Mouse (Mus musculus): ENCODE results near the gene Cdh18. TPM values are rescaled to one million over a fixed set of nuclear protein-coding genes. Genes with fewer than 3 reads are reported as not detected.
"Not testable (repeated sequence)": the region's sequence is repeated elsewhere in the genome, so short reads cannot be mapped to it uniquely, and the experiment has no call there.

The Cdh18 gene
- total RNA-seq (2014; fragmentation: Nextera tagmentation) = not detected in 2 replicates
- total RNA-seq (2017) = not detected in 2 replicates

DNA sequence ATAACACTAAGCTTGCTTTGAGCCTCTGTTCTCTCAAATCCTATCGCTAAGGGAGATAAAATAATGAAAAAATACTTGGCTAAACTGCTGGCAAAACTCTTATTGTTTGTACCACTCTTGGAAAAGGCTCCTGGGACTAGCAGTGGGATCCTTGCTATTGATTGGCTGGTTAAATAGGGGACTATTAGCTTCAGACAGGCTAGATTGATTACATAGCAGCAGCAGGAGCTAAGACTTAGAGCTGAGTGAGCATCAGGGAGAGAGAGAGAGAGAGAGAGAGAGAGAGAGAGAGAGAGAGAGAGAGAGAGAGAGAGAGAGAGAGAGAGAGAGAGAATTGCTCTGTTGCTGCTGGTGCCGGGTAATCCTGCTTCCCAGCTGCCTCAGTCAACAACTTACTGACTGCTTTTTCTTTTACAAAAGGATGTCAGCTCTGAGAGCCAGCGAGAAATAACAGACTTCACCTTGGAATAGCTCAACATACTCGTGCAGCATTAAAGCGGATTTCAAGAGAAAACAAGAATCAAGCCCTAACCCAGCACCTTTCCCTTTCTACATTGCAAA is at the start of gene Cdh18:
Gene Cdh18 (plus strand): TSS at position 312 of the 561 bp plus-strand sequence.
- no peak for ATAC-seq (replicated peaks; ENCODE audit: low FRiP score, low TSS enrichment, poor library complexity, severe bottlenecking)

GRCm38 (mm10) chr15:22511271-22511670 is 37.6 kb upstream of the Cdh18 start:
- no peak for ATAC-seq (replicated peaks; ENCODE audit: low FRiP score, low TSS enrichment, poor library complexity, severe bottlenecking)

DNA sequence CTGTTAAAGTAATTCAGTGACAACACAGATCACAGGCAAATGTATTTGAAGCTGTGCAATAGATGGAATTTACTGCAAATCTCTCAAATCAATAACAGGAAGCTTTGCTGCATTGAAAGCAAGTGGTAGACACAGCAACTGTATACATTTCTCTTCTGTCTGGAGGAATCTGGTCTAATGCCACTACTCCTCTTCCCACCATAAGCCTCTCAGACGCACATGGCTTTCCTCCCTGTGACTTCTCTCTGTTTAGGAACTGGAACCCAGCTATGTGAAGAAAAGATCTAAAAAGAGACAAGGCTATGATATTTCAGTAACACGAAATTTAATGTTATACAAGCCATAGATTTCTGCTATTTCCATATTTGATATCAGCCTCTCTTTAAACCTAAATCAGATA is 13.0 kb upstream of the Cdh18 start:
- no peak for ATAC-seq (replicated peaks; ENCODE audit: low FRiP score, low TSS enrichment, poor library complexity, severe bottlenecking)

DNA sequence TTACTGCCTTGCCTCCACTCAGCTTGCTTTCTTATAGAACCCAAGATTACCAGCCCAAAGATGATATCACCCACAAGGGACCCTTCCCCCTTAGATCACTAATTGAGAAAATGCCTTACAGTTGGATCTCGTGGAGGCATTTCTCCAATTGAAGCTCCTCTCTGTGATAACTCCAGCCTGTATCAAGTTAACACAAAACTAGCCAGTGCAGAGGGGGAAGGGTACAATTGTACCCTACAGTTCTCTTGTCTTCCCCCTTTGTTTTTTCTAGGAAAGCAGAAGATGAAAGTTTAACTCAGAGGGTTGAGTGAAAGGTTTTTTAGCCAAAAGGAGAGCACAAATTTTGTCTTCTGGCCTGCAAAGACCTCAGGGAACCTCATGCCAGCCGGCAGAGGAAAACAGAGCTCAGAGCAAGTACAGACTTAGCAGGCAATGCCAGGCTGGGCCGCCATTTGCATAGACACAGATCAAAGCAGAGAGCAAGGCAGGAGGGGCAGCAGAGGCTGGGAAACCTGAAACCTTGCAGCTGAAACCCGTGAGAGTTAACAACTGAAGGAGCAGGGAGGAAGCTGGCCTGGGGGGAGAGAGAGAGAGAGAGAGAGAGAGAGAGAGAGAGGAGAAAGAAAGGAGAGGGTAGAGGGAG is 29.3 kb downstream of the Cdh18 start:
- ATAC-seq (replicated peaks; ENCODE audit: low FRiP score, low TSS enrichment, poor library complexity, severe bottlenecking) = no peak

DNA sequence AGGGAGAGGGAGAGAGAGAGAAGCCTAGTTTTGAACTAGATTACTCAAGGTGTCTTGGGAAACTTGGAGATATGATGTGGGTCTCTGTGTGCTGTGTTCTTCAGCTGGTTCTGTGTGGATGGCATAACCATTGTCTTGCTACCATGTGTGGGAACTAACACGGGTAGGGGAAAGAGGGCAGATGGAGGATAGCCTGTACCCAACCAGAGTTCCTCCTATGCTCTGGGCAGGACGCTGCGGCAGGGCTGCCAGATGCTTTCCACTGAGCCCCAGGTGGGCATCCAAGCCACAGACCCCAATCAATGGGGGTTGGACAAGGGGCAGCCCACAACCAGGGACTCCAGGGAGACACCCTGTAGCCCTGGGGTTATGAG is 29.8 kb downstream of the Cdh18 start:
- no peak for ATAC-seq (replicated peaks; ENCODE audit: low FRiP score, low TSS enrichment, poor library complexity, severe bottlenecking)

DNA sequence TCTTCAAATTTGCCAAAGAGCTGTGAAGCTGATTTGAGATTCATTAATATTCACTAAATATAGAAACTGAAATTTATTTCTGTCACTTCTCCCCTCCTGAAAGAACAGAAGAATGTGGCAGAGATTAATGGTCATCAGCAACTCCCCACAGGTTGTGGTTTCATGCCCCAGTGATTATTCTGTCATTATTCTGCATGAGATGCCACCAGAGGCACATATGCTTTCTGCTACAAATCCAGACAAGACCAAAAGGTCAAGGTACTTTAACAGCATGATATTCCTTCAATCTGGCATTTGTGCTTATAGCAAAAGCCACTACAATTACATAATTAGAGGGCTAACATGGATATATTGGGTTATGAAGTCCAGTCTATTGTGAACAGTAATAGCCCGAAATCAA is 35.8 kb downstream of the Cdh18 start:
- no peak for ATAC-seq (replicated peaks; ENCODE audit: low FRiP score, low TSS enrichment, poor library complexity, severe bottlenecking)

GRCm38 (mm10) chr15:22716376-22716775 is 167.6 kb downstream of the Cdh18 start:
- ATAC-seq (replicated peaks; ENCODE audit: low FRiP score, low TSS enrichment, poor library complexity, severe bottlenecking) = no peak

DNA sequence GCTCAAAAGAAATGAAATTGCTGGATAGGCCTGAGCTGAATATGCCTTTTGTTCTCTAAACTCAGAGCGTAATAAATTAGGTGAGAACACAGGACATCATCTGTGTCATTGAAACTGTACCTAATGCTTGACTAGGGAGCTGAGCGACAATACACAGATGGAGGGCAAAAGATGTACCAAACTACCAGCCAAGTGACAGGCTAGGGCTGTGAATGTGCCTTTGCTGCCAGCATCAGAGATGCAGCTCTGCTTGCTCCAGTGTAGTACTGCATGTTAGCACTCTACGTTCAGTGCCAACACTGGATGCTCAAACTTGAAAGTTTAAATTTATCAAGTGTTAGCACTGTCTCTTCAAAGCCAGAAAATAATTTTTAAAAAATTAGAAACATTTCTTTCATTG is 168.9 kb downstream of the Cdh18 start:
- no peak for ATAC-seq (replicated peaks; ENCODE audit: low FRiP score, low TSS enrichment, poor library complexity, severe bottlenecking)

DNA sequence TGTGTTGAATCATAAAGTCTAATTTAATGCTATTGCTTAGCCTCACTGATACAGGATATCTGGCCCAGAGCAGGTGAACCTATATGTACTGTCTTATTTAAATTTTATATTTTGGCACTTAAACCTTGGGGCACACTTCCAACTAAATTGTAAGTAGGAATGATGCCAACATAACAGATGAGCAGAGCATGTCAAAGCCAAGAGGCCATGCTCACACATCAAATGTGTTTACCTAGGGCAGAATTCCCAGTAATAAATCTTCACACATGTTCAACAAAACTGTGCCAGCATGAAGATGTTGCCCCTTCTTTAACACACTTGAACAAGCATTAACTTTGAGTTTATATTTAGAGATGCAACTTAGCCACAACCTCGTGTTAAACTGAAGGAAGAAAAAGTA is 177.8 kb downstream of the Cdh18 start:
- ATAC-seq (replicated peaks; ENCODE audit: low FRiP score, low TSS enrichment, poor library complexity, severe bottlenecking) = no peak

- no peak for ATAC-seq (replicated peaks; ENCODE audit: low FRiP score, low TSS enrichment, poor library complexity, severe bottlenecking)
These were observed 184.2 kb downstream of the Cdh18 start for GRCm38 (mm10) chr15:22733039-22733438.

GRCm38 (mm10) chr15:22736165-22736564 is 187.3 kb downstream of the Cdh18 start:
- ATAC-seq (replicated peaks; ENCODE audit: low FRiP score, low TSS enrichment, poor library complexity, severe bottlenecking) = no peak

- ATAC-seq (replicated peaks; ENCODE audit: low FRiP score, low TSS enrichment, poor library complexity, severe bottlenecking) = not testable (repeated sequence)
These were observed 212.4 kb downstream of the Cdh18 start for GRCm38 (mm10) chr15:22761257-22761656.

DNA sequence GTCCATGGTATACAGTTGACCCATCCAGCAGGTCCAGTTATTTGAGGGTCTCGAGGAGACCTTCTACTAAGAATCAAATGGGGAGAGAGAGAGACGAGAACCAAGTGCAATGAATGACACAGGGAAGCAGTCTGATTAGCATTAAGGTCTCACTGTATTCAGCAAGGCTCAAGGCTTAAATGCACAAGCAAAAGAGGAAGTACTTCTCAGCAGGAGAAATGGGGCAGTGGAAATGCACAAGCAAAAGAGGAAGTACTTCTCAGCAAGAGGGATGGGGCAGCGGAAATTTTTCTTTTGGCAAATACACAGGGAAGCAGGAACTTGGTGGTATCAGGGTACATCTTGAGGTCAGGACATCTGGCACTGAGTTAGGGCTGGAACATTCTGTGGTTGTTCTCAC is 217.8 kb downstream of the Cdh18 start:
- ATAC-seq (replicated peaks; ENCODE audit: low FRiP score, low TSS enrichment, poor library complexity, severe bottlenecking) = not testable (repeated sequence)

GRCm38 (mm10) chr15:22776346-22776745 is 227.5 kb downstream of the Cdh18 start:
- ATAC-seq (replicated peaks; ENCODE audit: low FRiP score, low TSS enrichment, poor library complexity, severe bottlenecking) = no peak

DNA sequence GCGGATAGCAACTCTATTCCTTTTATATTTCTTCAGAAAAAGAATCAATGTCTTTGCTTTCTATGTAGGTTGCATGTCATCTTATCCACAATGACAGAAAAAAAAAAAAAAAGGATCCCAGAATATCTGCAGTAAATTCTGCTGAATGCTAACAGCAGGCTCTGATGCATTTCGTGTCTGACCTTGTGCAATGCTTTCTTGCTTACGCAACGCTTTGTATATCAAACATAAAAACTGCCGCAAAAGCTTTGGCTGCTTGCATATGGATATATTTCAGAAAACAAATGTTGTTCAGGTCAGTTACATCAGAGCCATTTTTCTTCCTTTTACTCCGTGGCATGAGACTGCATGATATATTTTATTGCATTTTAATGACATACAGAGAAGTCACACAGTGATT is 240.9 kb downstream of the Cdh18 start:
- ATAC-seq (replicated peaks; ENCODE audit: low FRiP score, low TSS enrichment, poor library complexity, severe bottlenecking) = no peak

- no peak for ATAC-seq (replicated peaks; ENCODE audit: low FRiP score, low TSS enrichment, poor library complexity, severe bottlenecking)
These were observed 243.0 kb downstream of the Cdh18 start for GRCm38 (mm10) chr15:22791791-22792190.

DNA sequence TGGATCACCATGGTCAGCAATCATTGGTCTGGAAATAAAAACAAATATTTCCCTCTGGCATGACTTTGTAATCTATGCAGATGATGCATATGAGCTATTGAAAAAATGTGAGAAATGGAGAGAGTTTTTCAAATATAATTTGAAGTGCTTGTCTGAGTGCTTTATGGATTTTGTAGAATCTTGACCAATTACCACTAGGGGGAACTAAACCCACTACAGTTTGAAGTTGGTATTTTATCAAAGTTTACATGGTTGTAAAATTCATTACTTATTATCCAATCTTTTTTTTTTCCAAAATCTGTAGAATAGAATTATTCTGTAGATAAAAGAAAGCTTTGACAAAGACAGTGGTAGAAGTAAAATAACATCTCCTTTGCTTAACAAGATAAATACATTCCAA is 284.3 kb downstream of the Cdh18 start:
- no peak for ATAC-seq (replicated peaks; ENCODE audit: low FRiP score, low TSS enrichment, poor library complexity, severe bottlenecking)

DNA sequence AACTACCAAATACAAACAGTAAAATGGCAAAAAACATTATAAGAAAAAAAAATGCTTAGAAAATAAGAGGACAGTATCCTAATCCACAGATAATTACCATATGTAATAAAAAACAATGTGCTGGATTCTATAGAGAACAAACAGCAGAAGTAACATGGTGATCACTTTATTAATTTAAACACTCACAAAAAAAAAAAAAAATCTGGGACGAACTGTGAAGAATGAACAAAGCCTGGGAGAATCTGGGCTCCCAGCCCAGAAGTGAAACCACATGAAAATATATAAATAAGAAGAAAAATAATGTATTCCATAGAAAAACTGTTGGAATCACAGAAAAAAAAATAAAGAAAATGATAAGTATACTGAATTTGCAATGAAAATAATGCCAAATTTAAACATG is 288.4 kb downstream of the Cdh18 start:
- no peak for ATAC-seq (replicated peaks; ENCODE audit: low FRiP score, low TSS enrichment, poor library complexity, severe bottlenecking)

DNA sequence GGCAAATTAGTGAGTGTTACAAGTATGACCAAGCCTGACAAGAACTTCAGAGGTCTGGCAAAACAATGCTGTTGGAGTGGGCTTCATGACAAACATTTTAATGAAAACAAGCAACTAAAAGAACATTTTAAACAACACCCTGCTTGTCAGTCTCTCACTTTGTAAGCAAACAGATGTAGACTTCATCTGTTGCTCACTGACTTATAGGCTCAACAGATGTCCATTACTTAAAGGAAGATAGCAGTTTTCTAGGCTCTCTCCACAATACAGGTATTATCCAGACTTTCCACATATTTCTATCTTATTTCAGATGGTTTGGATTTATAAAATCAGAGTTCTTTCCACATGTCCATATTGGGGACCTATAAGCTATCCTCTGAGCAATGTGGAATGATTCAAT is 308.9 kb downstream of the Cdh18 start:
- no peak for ATAC-seq (replicated peaks; ENCODE audit: low FRiP score, low TSS enrichment, poor library complexity, severe bottlenecking)

DNA sequence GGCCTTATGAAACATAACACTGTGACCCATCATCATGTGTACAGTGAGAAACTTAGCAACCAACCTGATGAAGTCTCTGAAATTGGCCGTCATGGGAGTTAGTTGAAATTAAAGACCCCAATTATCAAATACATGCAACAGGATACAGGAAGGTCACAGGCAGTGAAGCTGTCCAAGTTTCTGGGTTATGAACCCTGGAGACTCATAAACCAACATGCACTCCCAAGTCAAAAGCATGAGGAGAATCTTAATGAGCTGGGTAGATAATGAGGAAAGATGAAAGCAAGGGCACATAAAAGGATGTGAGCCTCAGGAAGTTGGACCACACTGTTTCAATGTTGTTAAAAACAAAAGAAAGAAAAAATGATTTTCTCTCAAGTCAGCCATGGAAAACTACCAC is 321.9 kb downstream of the Cdh18 start:
- no peak for ATAC-seq (replicated peaks; ENCODE audit: low FRiP score, low TSS enrichment, poor library complexity, severe bottlenecking)

GRCm38 (mm10) chr15:22897724-22898123 is 348.9 kb downstream of the Cdh18 start:
- no peak for ATAC-seq (replicated peaks; ENCODE audit: low FRiP score, low TSS enrichment, poor library complexity, severe bottlenecking)

- ATAC-seq (replicated peaks; ENCODE audit: low FRiP score, low TSS enrichment, poor library complexity, severe bottlenecking) = no peak
These were observed 349.4 kb downstream of the Cdh18 start for GRCm38 (mm10) chr15:22898208-22898607.

Measured in megakaryocyte-erythroid progenitor cell, adult 5-6 weeks (primary cell).